28 mouse cellular contexts compared by ENCODE assay signal in genomic region chr13:41233241-41233640, GRCm38 (mm10). TPM values are rescaled to one million over a fixed set of nuclear protein-coding genes. Genes with fewer than 3 reads are reported as not detected.
DNase-seq lines count a peak whose midpoint lies in the region; ATAC-seq and TF ChIP-seq lines count a peak whose summit lies in the region.
"Had no signal": no experiment of that assay in that cellular context is flagged by ENCODE, and none has a peak within 500 bp of the region (broad histone marks: within the 10 kb centered on the region; RNA-seq: fewer than 3 reads in every experiment).

No protein-coding gene starts in this region.

- intact Hi-C loops in left cerebral cortex, postnatal 4 days (cut with DNase I), result loop anchor here (10.0 kb wide), 2 partner anchors 218 to 388 kb away; partner anchors contain the start of gene Tmem14c

- TF ChIP-seq CTCF in liver, postnatal 0 days (IDR thresholded peaks at IDR 0.05; ENCODE audit: low read depth), result no peak

- H3K9me3 ChIP-seq in liver, postnatal 0 days (ENCODE audit: low read length), result no peaks in the 10 kb centered on the region
- no peaks in the 10 kb centered on the region for H3K9me3 ChIP-seq in liver, embryonic 12.5 days (replicated peaks)
- H3K9me3 ChIP-seq: embryonic facial prominence, embryonic 13.5 days; embryonic facial prominence, embryonic 15.5 days; forebrain, embryonic 10.5 days; forebrain, embryonic 12.5 days had no signal

- peak overlapping the region; percentile 71; the same call in 1 of the 2 replicates for H3K27ac ChIP-seq in liver, postnatal 0 days (ENCODE audit: low read depth)
- no peak overlapping the region for H3K27ac ChIP-seq in liver, embryonic 12.5 days
- H3K27ac ChIP-seq: embryonic facial prominence, embryonic 13.5 days; embryonic facial prominence, embryonic 15.5 days; forebrain, embryonic 10.5 days; forebrain, embryonic 12.5 days had no signal

- H3K27me3 ChIP-seq in liver, postnatal 0 days (ENCODE audit: insufficient read depth, low read length), result no peaks in the 10 kb centered on the region
- H3K27me3 ChIP-seq in liver, embryonic 12.5 days (replicated peaks), result 0 out of 2 replicates have a peak, but pooled peaks cover 4% of the 10 kb centered on the region
- H3K27me3 ChIP-seq: embryonic facial prominence, embryonic 13.5 days; embryonic facial prominence, embryonic 15.5 days had no signal

- H3K4me3 ChIP-seq in liver, postnatal 0 days (ENCODE audit: low read depth, low read length), result no peak overlapping the region
- H3K4me3 ChIP-seq in liver, embryonic 12.5 days, result no peak overlapping the region
- H3K4me3 ChIP-seq: embryonic facial prominence, embryonic 13.5 days; embryonic facial prominence, embryonic 15.5 days; erythroblast, embryonic 14.5 days; forebrain, embryonic 10.5 days; forebrain, embryonic 12.5 days had no signal

- TF ChIP-seq EP300 in liver, postnatal 0 days (IDR thresholded peaks at IDR 0.05; ENCODE audit: low read depth), result no peak

- H3K36me3 ChIP-seq in liver, postnatal 0 days (replicated peaks; ENCODE audit: insufficient read depth, low read length), result no peaks in the 10 kb centered on the region
- no peaks in the 10 kb centered on the region for H3K36me3 ChIP-seq in liver, embryonic 12.5 days
- H3K36me3 ChIP-seq: embryonic facial prominence, embryonic 13.5 days; embryonic facial prominence, embryonic 15.5 days; forebrain, embryonic 10.5 days; forebrain, embryonic 12.5 days had no signal

- no peaks in the 10 kb centered on the region; the same call in 1 of the 2 replicates for H3K4me1 ChIP-seq in liver, postnatal 0 days (ENCODE audit: insufficient read depth)
- no peaks in the 10 kb centered on the region for H3K4me1 ChIP-seq in liver, embryonic 12.5 days
- H3K4me1 ChIP-seq: embryonic facial prominence, embryonic 13.5 days; embryonic facial prominence, embryonic 15.5 days; forebrain, embryonic 10.5 days; forebrain, embryonic 12.5 days had no signal

- peak; percentile 43 to 48 for DNase-seq in cerebellum, postnatal 14 days
- DNase-seq in cerebellum, adult 9-10 months, result no peak
- DNase-seq in left cerebral cortex, postnatal 4 days, result peak; percentile 23
- no peak for DNase-seq in left cerebral cortex, adult 9 months (ENCODE audit: low spot score in 2 of 2)
- no peak for DNase-seq in liver, postnatal 0 days
- DNase-seq: adrenal gland, adult 2 months; adrenal gland, postnatal 10 days; adrenal gland, postnatal 25 days; cerebellum, adult 11 months; cerebellum, adult 18-20 months; cerebellum, adult 8-10 months; cerebellum, postnatal 36 days; embryo, embryonic 11 days had no signal

- ATAC-seq in liver, postnatal 0 days, result no peak
- no peak for ATAC-seq in liver, embryonic 12.5 days
- ATAC-seq: forebrain, embryonic 14.5 days; forebrain, embryonic 16.5 days had no signal

- WGBS in liver, postnatal 0 days (ENCODE audit: insufficient replicate concordance), result 85% methylated on average over 7 of the region's 7 CpGs
- 72% methylated on average over 7 of the region's 7 CpGs for WGBS in liver, embryonic 12.5 days (ENCODE audit: insufficient replicate concordance)

- H3K9ac ChIP-seq in liver, postnatal 0 days (replicated peaks), result no peak overlapping the region
- no peak overlapping the region for H3K9ac ChIP-seq in liver, embryonic 12.5 days
- H3K9ac ChIP-seq: embryonic facial prominence, embryonic 13.5 days; embryonic facial prominence, embryonic 15.5 days; forebrain, embryonic 12.5 days had no signal

- no peak overlapping the region for H3K4me2 ChIP-seq in liver, postnatal 0 days (ENCODE audit: low read depth, low read length)
- no peak overlapping the region for H3K4me2 ChIP-seq in liver, embryonic 12.5 days
- H3K4me2 ChIP-seq: embryonic facial prominence, embryonic 13.5 days; embryonic facial prominence, embryonic 15.5 days; forebrain, embryonic 12.5 days had no signal

RNA-seq across cellular contexts. Expression of gene Elovl2, which starts 13.0 kb away (rescaled TPM):
- total RNA-seq in left cerebral cortex, postnatal 4 days (2021), result 10 to 100 TPM; 42.9 to 44.9 TPM
- polyA plus RNA-seq in liver, postnatal 0 days (2015; fragmentation: Nextera tagmentation; extraction: Ambion mirVana), result 304 and 314 TPM in 2 replicates
- 27.3 and 27.7 TPM in 2 replicates for polyA plus RNA-seq in liver, embryonic 12.5 days (2016; fragmentation: Nextera tagmentation; extraction: Ambion mirVana)
- total RNA-seq: common myeloid progenitor, adult 5-6 weeks; MEL had no signal
- polyA plus RNA-seq: C2C12; erythroblast, embryonic 14.5 days had no signal

RNA-seq across cellular contexts. Expression of gene Smim13, which starts 16.4 kb away (rescaled TPM):
- 10 to 100 TPM; 84.0 to 84.6 TPM for total RNA-seq in left cerebral cortex, postnatal 4 days (2021)
- polyA plus RNA-seq in liver, postnatal 0 days (2015; fragmentation: Nextera tagmentation; extraction: Ambion mirVana), result 3.8 and 3.9 TPM in 2 replicates
- polyA plus RNA-seq in liver, embryonic 12.5 days (2016; fragmentation: Nextera tagmentation; extraction: Ambion mirVana), result 10.3 and 11.2 TPM in 2 replicates

RNA-seq across cellular contexts. Expression of gene Gm17364, which starts 40.5 kb away (rescaled TPM):
- total RNA-seq in left cerebral cortex, postnatal 4 days (2021), result not detected
- not detected in 2 replicates for polyA plus RNA-seq in liver, postnatal 0 days (2015; fragmentation: Nextera tagmentation; extraction: Ambion mirVana)
- not detected in 2 replicates for polyA plus RNA-seq in liver, embryonic 12.5 days (2016; fragmentation: Nextera tagmentation; extraction: Ambion mirVana)
- total RNA-seq: adrenal gland, adult 2 months; adrenal gland, postnatal 10 days; adrenal gland, postnatal 25 days; adrenal gland, postnatal 4 days; common myeloid progenitor, adult 5-6 weeks; ES-E14; MEL had no signal
- polyA plus RNA-seq: adrenal gland, adult 2 months; brain, embryonic 14.5 days; C2C12; embryonic facial prominence, embryonic 11.5 days; embryonic facial prominence, embryonic 13.5 days; embryonic facial prominence, embryonic 15.5 days; erythroblast, embryonic 14.5 days; forebrain, embryonic 10.5 days; forebrain, embryonic 12.5 days; forebrain, embryonic 14.5 days; forebrain, embryonic 16.5 days had no signal

Comparison
In these comparisons a context has a peak if more than half of its experiments do, and no peak if none do; other contexts are left out.
1. DNase-seq: peak in cerebellum, postnatal 14 days (2 of 2) and left cerebral cortex, postnatal 4 days (single experiment); none in cerebellum, adult 9-10 months (single experiment), left cerebral cortex, adult 9 months (0 of 2) and liver, postnatal 0 days (single experiment).
2. RNA of gene Elovl2, which starts 13.0 kb away (polyA plus RNA-seq): 304 to 314 TPM in liver, postnatal 0 days; 27.3 to 27.7 TPM in liver, embryonic 12.5 days; every median in the first group is over 10 times any median in the second.